Mouse (Mus musculus) layer of hippocampus, postnatal 10 days (tissue): Measurements from ENCODE around the gene Galntl6. TPM values are rescaled to one million over a fixed set of nuclear protein-coding genes. Genes with fewer than 3 reads are reported as not detected.
"Not testable (repeated sequence)": the region's sequence is repeated elsewhere in the genome, so short reads cannot be mapped to it uniquely, and the experiment has no call there.

Experiments
- DNase-seq, 2 experiments: peaks; one replicate each; pipeline ENCODE4 v3.0.0; 2021; ENCODE audit warnings: low spot score in 2 of 2
- total RNA-seq, 2 experiments: library from RNA; stranded (reverse); gene quantifications; 2 replicates each; pipeline ENCODE4 v1.2.3; 2021

Galntl6 gene
- total RNA-seq, 2 experiments from 2014 or later: 72.0 to 74.2 TPM

GRCm38 (mm10) chr8:57776723-57777122 lies 1135.7 kb downstream of the Galntl6 start:
- no peak for DNase-seq

- no peak for DNase-seq
These were observed 1139.6 kb downstream of the Galntl6 start for GRCm38 (mm10) chr8:57772732-57773265.

- DNase-seq: no peak
These were observed 1144.9 kb downstream of the Galntl6 start for GRCm38 (mm10) chr8:57767541-57767940.

- no peak for DNase-seq
These were observed 1145.9 kb downstream of the Galntl6 start for GRCm38 (mm10) chr8:57766471-57767065.

DNA sequence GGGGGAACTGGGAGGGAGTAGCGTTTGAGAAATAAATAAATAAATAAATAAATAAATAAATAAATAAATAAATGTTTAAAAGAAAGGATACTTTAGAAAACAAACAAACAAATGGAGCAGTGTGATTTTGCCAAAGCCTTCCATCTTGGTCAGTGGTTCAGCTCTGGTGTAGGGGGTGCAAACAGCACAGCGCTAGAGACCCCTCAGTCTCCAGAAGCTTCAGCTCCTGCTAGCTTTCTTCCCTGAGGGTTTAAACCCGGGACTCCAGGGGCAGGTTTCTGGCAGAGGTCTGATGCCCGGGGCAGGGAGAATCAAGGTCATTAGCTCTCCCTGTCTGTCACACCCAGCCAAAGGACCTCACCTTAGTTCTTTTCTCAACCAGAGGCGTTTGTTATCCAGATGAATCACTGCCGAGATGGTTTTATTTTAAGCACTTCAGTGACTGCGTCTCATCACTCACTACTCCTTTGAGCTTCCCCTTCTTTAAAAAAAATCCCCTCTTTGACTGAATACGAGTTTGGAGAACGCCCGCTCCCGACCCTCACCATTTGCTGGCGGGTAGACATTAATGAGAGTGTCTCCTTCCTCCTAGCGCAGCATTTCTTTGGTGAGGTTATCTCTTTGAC lies 1146.6 kb downstream of the Galntl6 start:
- DNase-seq: no peak

- DNase-seq: no peak
These were observed 1147.2 kb downstream of the Galntl6 start for GRCm38 (mm10) chr8:57765192-57765591.

- not testable (repeated sequence) for DNase-seq
These were observed 1149.8 kb downstream of the Galntl6 start for GRCm38 (mm10) chr8:57762622-57763021.

GRCm38 (mm10) chr8:57760921-57761320 lies 1151.5 kb downstream of the Galntl6 start:
- no peak for DNase-seq

GRCm38 (mm10) chr8:57758857-57759256 lies 1153.6 kb downstream of the Galntl6 start:
- DNase-seq: no peak

GRCm38 (mm10) chr8:57757476-57757875 lies 1155.0 kb downstream of the Galntl6 start:
- DNase-seq: no peak

GRCm38 (mm10) chr8:57754066-57754465 lies 1158.4 kb downstream of the Galntl6 start:
- DNase-seq: peak in 1 of 2 experiments; percentile 8

DNA sequence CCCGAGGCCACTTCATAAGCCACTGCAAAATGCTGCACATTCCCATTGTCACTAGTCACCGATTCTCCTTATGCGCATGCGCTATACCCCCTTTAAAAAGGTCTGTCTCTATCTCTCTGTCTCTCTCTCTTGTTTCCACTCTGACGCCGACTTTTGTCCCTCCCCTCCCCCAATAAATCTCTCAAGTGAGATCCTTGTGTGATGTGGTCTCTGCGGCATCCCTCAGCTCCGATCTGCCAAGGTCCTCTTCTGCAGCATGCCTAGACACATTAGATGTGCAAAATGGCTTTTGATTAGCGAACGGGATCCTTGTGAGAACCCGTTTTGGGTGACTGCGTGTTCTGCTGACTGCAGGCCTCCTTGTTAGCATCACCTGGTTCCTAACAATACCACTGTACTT lies 1168.8 kb downstream of the Galntl6 start:
- no peak for DNase-seq

DNA sequence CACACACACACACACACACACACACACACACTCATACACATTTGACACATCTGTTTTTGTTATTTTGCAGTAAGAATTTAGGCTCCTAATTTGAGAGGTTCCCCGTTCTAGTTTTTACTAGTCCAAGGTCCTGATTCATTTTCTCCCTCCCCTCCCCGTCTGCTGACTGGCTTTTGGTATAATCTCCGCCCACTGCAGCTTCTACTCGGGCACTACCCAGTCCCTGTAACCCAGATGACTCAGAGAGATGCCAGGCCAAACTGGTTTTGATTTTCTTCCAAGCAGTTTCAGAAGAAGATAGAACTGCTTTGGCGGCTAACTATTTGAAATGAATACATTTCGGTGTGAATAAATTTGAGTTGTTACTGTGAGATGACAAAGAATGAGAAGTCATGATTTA lies 1170.5 kb downstream of the Galntl6 start:
- DNase-seq: no peak

DNA sequence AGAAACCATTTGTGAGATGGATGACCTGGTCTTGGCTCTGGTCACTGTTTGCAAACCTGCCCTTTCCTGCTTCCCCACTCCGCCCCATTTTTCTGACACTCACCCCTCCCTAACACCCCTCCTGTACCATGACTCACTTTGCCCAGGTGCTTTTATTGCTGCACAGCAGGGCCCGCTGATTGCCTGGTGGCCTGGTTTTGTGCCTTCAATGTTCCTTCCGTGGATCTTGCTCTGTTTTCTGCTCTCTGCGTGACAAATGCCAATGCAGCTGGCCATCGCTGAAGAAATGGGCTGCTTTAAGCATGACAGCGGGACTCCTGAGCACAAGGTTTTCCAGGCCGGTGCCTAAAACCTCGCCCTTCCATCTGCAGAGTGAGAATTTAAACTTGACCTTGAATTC lies 1171.1 kb downstream of the Galntl6 start:
- DNase-seq: no peak

- DNase-seq: no peak
These were observed 1175.2 kb downstream of the Galntl6 start for GRCm38 (mm10) chr8:57737281-57737680.

DNA sequence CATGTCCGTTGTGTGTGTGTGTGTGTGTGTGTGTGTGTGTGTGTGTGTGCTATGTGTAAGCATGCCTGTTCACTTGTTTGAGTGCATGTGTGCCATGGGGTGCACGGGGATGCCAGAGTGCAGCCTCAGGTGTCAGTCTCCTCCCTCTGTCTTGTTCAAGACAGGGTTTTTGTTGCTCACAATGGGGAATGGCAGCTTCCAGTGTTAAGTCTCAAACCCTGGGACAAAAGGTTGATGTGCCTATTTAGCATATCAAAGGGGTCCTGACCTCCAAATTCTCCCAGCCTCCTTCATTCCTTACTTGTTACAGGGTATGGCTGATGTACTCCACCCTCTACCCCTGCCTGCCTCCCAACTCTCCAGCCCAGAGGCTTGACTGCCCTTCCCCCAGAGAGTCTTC lies 1179.6 kb downstream of the Galntl6 start:
- no peak for DNase-seq

DNA sequence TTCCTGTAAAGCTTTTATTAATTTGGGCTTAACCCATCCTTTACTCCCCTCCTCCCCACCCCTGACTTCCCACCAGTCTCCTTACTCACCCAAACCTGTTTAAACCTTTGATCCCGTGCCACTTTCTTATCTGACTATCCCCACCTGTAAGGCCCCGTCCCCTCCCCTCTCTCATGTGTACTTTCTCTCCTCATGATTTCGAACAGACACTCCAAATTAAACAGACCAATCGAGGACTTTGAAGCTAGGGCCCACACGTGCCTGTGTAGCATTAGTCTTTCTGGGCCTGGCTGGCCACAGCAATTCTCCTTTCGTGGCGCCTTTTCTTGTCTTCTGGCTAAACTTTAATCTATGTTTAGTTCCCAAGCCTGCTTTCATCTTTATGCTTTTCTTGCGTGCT lies 1180.8 kb downstream of the Galntl6 start:
- DNase-seq: no peak

GRCm38 (mm10) chr8:57728276-57728675 lies 1184.2 kb downstream of the Galntl6 start:
- no peak for DNase-seq

GRCm38 (mm10) chr8:57724843-57725627 lies 1187.4 kb downstream of the Galntl6 start:
- no peak for DNase-seq
